Mouse (Mus musculus): ENCODE measurements around the gene Smim17.
"Not testable (repeated sequence)": the region's sequence is repeated elsewhere in the genome, so short reads cannot be mapped to it uniquely, and the experiment has no call there.

Gene Smim17

GRCm38 (mm10) chr7:6384011-6384410, 14.5 kb upstream of the Smim17 start:
- ChIA-PET CTCF (no interaction called here), POLR2A (interaction anchor here in 2 of 4 experiments (1.1 to 2.0 kb wide), 4 partner anchors 11 to 40 kb away, joined by 3 to 6 read pairs (median 6); partner anchors contain the start of genes Gm3854 (in 1 of the 2) and Zfp78 (in 1 of the 2))

- CTCF ChIA-PET, result no interaction called here
- POLR2A ChIA-PET, result interaction anchor here in 2 of 4 experiments (1.2 to 2.5 kb wide), 2 partner anchors 12 to 24 kb away, joined by 3 to 9 read pairs; partner anchors contain the start of genes Smim17 (in 1 of the 2) and Zfp78 (in 1 of the 2)
Measured at GRCm38 (mm10) chr7:6386995-6387394, 11.5 kb upstream of the Smim17 start.

- POLR2A ChIA-PET, result no interaction called here
- CTCF ChIA-PET, result no interaction called here
Measured at GRCm38 (mm10) chr7:6388971-6389370, 9.5 kb upstream of the Smim17 start.

- CTCF ChIA-PET, result interaction anchor here in 1 of 4 experiments (0.5 kb wide), 1 partner anchor 215 kb away, joined by 4 read pairs; no protein-coding TSS in a partner anchor
- POLR2A ChIA-PET, result no interaction called here
Measured at GRCm38 (mm10) chr7:6389449-6389848, 9.1 kb upstream of the Smim17 start.

GRCm38 (mm10) chr7:6410043-6410442, 11.5 kb downstream of the Smim17 start, which contains the start of gene Gm20715:
Gene Gm20715, plus strand, starts transcription at chr7:6410277.
- CTCF ChIA-PET, result interaction anchor here in 3 of 4 experiments (0.5 to 1.6 kb wide), 6 partner anchors 20 to 647 kb away, joined by 3 to 7 read pairs (median 6); no protein-coding TSS in a partner anchor
- POLR2A ChIA-PET, result interaction anchor here in 3 of 4 experiments (0.9 to 1.6 kb wide), 5 partner anchors 9 to 318 kb away, joined by 3 to 8 read pairs (median 3); partner anchors contain the start of genes Zfp78 (in 2 of the 3) and Smim17 (in 1 of the 3)

GRCm38 (mm10) chr7:6414626-6415441, 16.3 kb downstream of the Smim17 start:
- ChIA-PET CTCF (interaction anchor here in 1 of 4 experiments (0.6 to 1.7 kb wide), 2 partner anchors 15 to 132 kb away, joined by 3 read pairs; no protein-coding TSS in a partner anchor), POLR2A (no interaction called here)

GRCm38 (mm10) chr7:6415442-6415787, 16.9 kb downstream of the Smim17 start:
- ChIA-PET POLR2A (no interaction called here), CTCF (interaction anchor here in 1 of 4 experiments (0.6 to 1.7 kb wide), 2 partner anchors 15 to 133 kb away, joined by 3 read pairs; no protein-coding TSS in a partner anchor)

GRCm38 (mm10) chr7:6419894-6420293, 21.4 kb downstream of the Smim17 start:
- ChIA-PET CTCF (interaction anchor here in 1 of 4 experiments (1.4 kb wide), 1 partner anchor 10 kb away, joined by 9 read pairs; no protein-coding TSS in a partner anchor), POLR2A (no interaction called here)

GRCm38 (mm10) chr7:6429381-6429780, 30.9 kb downstream of the Smim17 start:
- POLR2A ChIA-PET, result interaction anchor here in 2 of 4 experiments (0.9 to 1.4 kb wide), 3 partner anchors 46 to 67 kb away, joined by 3 to 6 read pairs (median 3); partner anchors contain the start of genes Zfp78 (in 2 of the 2) and Zfp28 (in 1 of the 2)

GRCm38 (mm10) chr7:6430342-6430741, 31.8 kb downstream of the Smim17 start:
- CTCF ChIA-PET, result interaction anchor here (0.6 to 2.4 kb wide), 32 partner anchors 8 to 1740 kb away, joined by 3 to 28 read pairs (median 4); partner anchors contain the start of genes Zfp78 (in 4 of the 4), Gm20715 (in 1 of the 4), Olfr1344 (in 1 of the 4) and Zfp583 (in 1 of the 4)
- POLR2A ChIA-PET, result interaction anchor here in 2 of 4 experiments (1.0 to 1.4 kb wide), 2 partner anchors 47 to 68 kb away, joined by 3 to 6 read pairs; partner anchors contain the start of genes Zfp28 (in 1 of the 2) and Zfp78 (in 1 of the 2)

More at GRCm38 (mm10) chr7:6429381-6429780, 30.9 kb downstream of the Smim17 start:
- CTCF ChIA-PET, result interaction anchor here (0.5 to 2.4 kb wide), 21 partner anchors 9 to 489 kb away, joined by 3 to 28 read pairs (median 6); partner anchors contain the start of genes Zfp78 (in 3 of the 4), Gm20715 (in 1 of the 4), Zfp583 (in 1 of the 4) and Zfp667 (in 1 of the 4)

GRCm38 (mm10) chr7:6438388-6438787, 39.9 kb downstream of the Smim17 start, which contains the start of gene Olfr1344:
Gene Olfr1344, plus strand, starts transcription at chr7:6438688.
- ChIA-PET CTCF (interaction anchor here in 1 of 4 experiments (1.4 kb wide), 1 partner anchor 8 kb away, joined by 3 read pairs; no protein-coding TSS in a partner anchor), POLR2A (no interaction called here)

- CTCF ChIA-PET, result no interaction called here
Measured at GRCm38 (mm10) chr7:6441173-6441572, 42.7 kb downstream of the Smim17 start.

GRCm38 (mm10) chr7:6447771-6448170, 49.3 kb downstream of the Smim17 start:
- POLR2A ChIA-PET, result no interaction called here
- CTCF ChIA-PET, result interaction anchor here in 1 of 4 experiments (1.3 kb wide), 1 partner anchor 78 kb away, joined by 3 read pairs; no protein-coding TSS in a partner anchor

More at GRCm38 (mm10) chr7:6441173-6441572, 42.7 kb downstream of the Smim17 start:
- POLR2A ChIA-PET, result no interaction called here

- POLR2A ChIA-PET, result no interaction called here
- CTCF ChIA-PET, result interaction anchor here in 1 of 4 experiments (1.0 kb wide), 1 partner anchor 21 kb away, joined by 4 read pairs; no protein-coding TSS in a partner anchor
Measured at GRCm38 (mm10) chr7:6455868-6456267, 57.4 kb downstream of the Smim17 start, which contains the start of gene Olfr1336. Gene Olfr1336, plus strand, starts transcription at chr7:6456168.

- ChIA-PET POLR2A (no interaction called here), CTCF (interaction anchor here in 1 of 4 experiments (1.0 kb wide), 1 partner anchor 22 kb away, joined by 4 read pairs; no protein-coding TSS in a partner anchor)
Measured at GRCm38 (mm10) chr7:6456399-6456798, 57.9 kb downstream of the Smim17 start.

GRCm38 (mm10) chr7:6466951-6467350, 68.4 kb downstream of the Smim17 start, which contains the start of gene Olfr1346:
Gene Olfr1346, plus strand, starts transcription at chr7:6467101.
- CTCF ChIA-PET, result no interaction called here
- POLR2A ChIA-PET, result no interaction called here

- CTCF ChIA-PET, result interaction anchor here in 1 of 4 experiments (0.6 kb wide), 1 partner anchor 9 kb away, joined by 3 read pairs; no protein-coding TSS in a partner anchor
- POLR2A ChIA-PET, result not testable (repeated sequence)
Measured at GRCm38 (mm10) chr7:6477633-6478032, 79.1 kb downstream of the Smim17 start.

Measured in embryonic stem cell, embryonic (primary cell).